Mouse (Mus musculus) kidney, adult 2 months (tissue): ENCODE results near the gene Ptprn. TPM values are rescaled to one million over a fixed set of nuclear protein-coding genes. Genes with fewer than 3 reads are reported as not detected.
A peak's percentile ranks its signal among the peaks of the same experiment; 100 is the strongest.

ENCODE experiments used
- DNase-seq: peaks from one replicate; pipeline ENCODE4 v3.0.0; 2021
- H3K27ac ChIP-seq: fragments of 200-500 bp; 2 replicates; pipeline ENCODE4 v1.5.1; 2012; ENCODE audit warnings: low read depth, low read length, control low read depth, inconsistent platforms; ENCODE audit not compliant: insufficient read depth
- H3K27me3 ChIP-seq: fragments of 200-500 bp; replicated peaks from 2 replicates; pipeline ENCODE4 v1.6.1; 2012; ENCODE audit warnings: mild to moderate bottlenecking, moderate library complexity, low read length, inconsistent platforms; ENCODE audit not compliant: control insufficient read depth, insufficient read depth
- H3K36me3 ChIP-seq: fragments of 200-500 bp; 2 replicates; pipeline ENCODE4 v1.6.1; 2012; ENCODE audit warnings: mild to moderate bottlenecking, moderate library complexity, low read length, inconsistent platforms; ENCODE audit not compliant: control insufficient read depth, insufficient read depth
- H3K4me1 ChIP-seq: fragments of 200-500 bp; 2 replicates; pipeline ENCODE4 v1.6.1; 2011; ENCODE audit warnings: low read length; ENCODE audit not compliant: control insufficient read depth, insufficient read depth
- H3K4me3 ChIP-seq: fragments of 200-500 bp; 2 replicates; pipeline ENCODE4 v1.5.1; 2011; ENCODE audit warnings: mild to moderate bottlenecking, low read depth, low read length, control low read depth; ENCODE audit not compliant: insufficient read depth
- CTCF ChIP-seq: fragments of 200-500 bp; conservative IDR thresholded peaks from 2 replicates; pipeline ENCODE4 v1.5.1; 2011; ENCODE audit warnings: low read depth, mild to moderate bottlenecking, control low read depth, low read length, moderate library complexity, mixed read lengths; ENCODE audit not compliant: insufficient read depth, insufficient read length
- POLR2A ChIP-seq: fragments of 200-500 bp; IDR thresholded peaks from one replicate; pipeline ENCODE4 v1.6.1; 2011; ENCODE audit warnings: low read depth, low read length, control low read depth
- WGBS: fragments of 180-500 bp; shearing (Covaris S2); methylation state at CpG from one replicate; pipeline ENCODE4 v1.1.7; 2018; 5-methylcytosine and 5-hydroxymethylcytosine counted together
- polyA plus RNA-seq: library from polyadenylated mRNA; depleted of rRNA; stranded (reverse); fragments of >200 nt; gene quantifications from 2 replicates; pipeline ENCODE4 v1.2.3, GENCODE M21; 2012

Ptprn gene
- polyA plus RNA-seq, 1 experiment: 0.81 TPM

GRCm38 (mm10) chr1:75221538-75221937, 42.8 kb downstream of the Ptprn start:
- Histone ChIP-seq H3K27me3 (no peaks in the 10 kb centered on the region), H3K4me1 (peaks cover 10% of the 10 kb centered on the region; the same call in 1 of the 2 replicates), H3K4me3 (no peak overlapping the region), H3K36me3 (no peaks in the 10 kb centered on the region), H3K27ac (no peak overlapping the region)
- DNase-seq: no peak
- TF ChIP-seq POLR2A (no peak), CTCF (no peak)
- 85% methylated on average over 3 of the region's 3 CpGs for WGBS

GRCm38 (mm10) chr1:75219531-75219930, 44.8 kb downstream of the Ptprn start, which contains the start of gene Tuba4a:
Gene Tuba4a, minus strand, starts transcription at chr1:75219865.
- Histone ChIP-seq H3K27ac (peak within 1 kb of the TSS; percentile 80), H3K27me3 (no peaks in the 10 kb centered on the region), H3K4me3 (peak within 1 kb of the TSS; percentile 80), H3K4me1 (peaks cover 23% of the 10 kb centered on the region), H3K36me3 (peaks cover 6% of the 10 kb centered on the region; the same call in 1 of the 2 replicates)
- peak; percentile 54 for DNase-seq
- WGBS: 3% methylated on average over 34 of the region's 34 CpGs
- TF ChIP-seq CTCF: no peak
- TF ChIP-seq POLR2A: no peak

GRCm38 (mm10) chr1:75219078-75219477, 45.2 kb downstream of the Ptprn start:
- under 1% methylated on average over 24 of the region's 24 CpGs for WGBS
- Histone ChIP-seq H3K27ac (peak overlapping the region; percentile 80), H3K27me3 (no peaks in the 10 kb centered on the region), H3K4me3 (peak overlapping the region; percentile 80), H3K4me1 (peaks cover 23% of the 10 kb centered on the region), H3K36me3 (peaks cover 6% of the 10 kb centered on the region; the same call in 1 of the 2 replicates)
- DNase-seq: peak; percentile 97
- TF ChIP-seq CTCF (peak; percentile 35), POLR2A (peak; percentile 99)

- H3K36me3 ChIP-seq: peaks cover 7% of the 10 kb centered on the region; the same call in 1 of the 2 replicates
- DNase-seq: peak; percentile 48
- peaks cover 28% of the 10 kb centered on the region for H3K4me1 ChIP-seq
- H3K4me3 ChIP-seq: peak overlapping the region; percentile 80
- 1% methylated on average over 38 of the region's 38 CpGs for WGBS
- peak overlapping the region; percentile 80 for H3K27ac ChIP-seq
- no peaks in the 10 kb centered on the region for H3K27me3 ChIP-seq
- TF ChIP-seq POLR2A (peak; percentile 5), CTCF (no peak)
Measured at GRCm38 (mm10) chr1:75218227-75219001, 45.9 kb downstream of the Ptprn start.

- DNase-seq: no peak
- H3K27ac ChIP-seq: peak overlapping the region; percentile 80
Measured at GRCm38 (mm10) chr1:75217893-75218226, 46.4 kb downstream of the Ptprn start.

GRCm38 (mm10) chr1:75216797-75217585, 47.3 kb downstream of the Ptprn start:
- H3K4me3 ChIP-seq: peak overlapping the region; percentile 80
- peak overlapping the region; percentile 80 for H3K27ac ChIP-seq
- DNase-seq: peak; percentile 60
- 42% methylated on average over 13 of the region's 13 CpGs for WGBS
- peaks cover 10% of the 10 kb centered on the region; the same call in 1 of the 2 replicates for H3K36me3 ChIP-seq
- H3K4me1 ChIP-seq: peaks cover 35% of the 10 kb centered on the region
- H3K27me3 ChIP-seq: no peaks in the 10 kb centered on the region
- TF ChIP-seq POLR2A (no peak), CTCF (no peak)

More at GRCm38 (mm10) chr1:75217893-75218226, 46.4 kb downstream of the Ptprn start:
- no peaks in the 10 kb centered on the region for H3K27me3 ChIP-seq
- H3K36me3 ChIP-seq: peaks cover 10% of the 10 kb centered on the region; the same call in 1 of the 2 replicates
- peaks cover 30% of the 10 kb centered on the region for H3K4me1 ChIP-seq
- H3K4me3 ChIP-seq: peak overlapping the region; percentile 80
- TF ChIP-seq POLR2A (no peak), CTCF (no peak)
- 3% methylated on average over 6 of the region's 6 CpGs for WGBS
